Mouse (Mus musculus): ENCODE measurements around the gene Sh3pxd2b. TPM values are rescaled to one million over a fixed set of nuclear protein-coding genes. Genes with fewer than 3 reads are reported as not detected.
"Not testable (repeated sequence)": the region's sequence is repeated elsewhere in the genome, so short reads cannot be mapped to it uniquely, and the experiment has no call there.

The Sh3pxd2b gene
- 8.1 and 10.7 TPM in 2 replicates for polyA plus RNA-seq (2012; rRNA removed)

- Histone ChIP-seq H3K4me1 (ENCODE audit: control insufficient read depth, insufficient read depth, low read length) (peaks cover 5% of the 10 kb centered on the region; the same call in 1 of the 2 replicates), H3K4me3 (replicated peaks; ENCODE audit: extremely low read depth, low read depth, low read length) (peak within 1 kb of the TSS; percentile 95)
- no peak for TF ChIP-seq CTCF (IDR thresholded peaks at IDR 0.05; ENCODE audit: insufficient read depth, low read length)
- peak; percentile 59; the same call in 1 of the 2 replicates for TF ChIP-seq POLR2A (IDR thresholded peaks at IDR 0.05; ENCODE audit: borderline replicate concordance, extremely low read depth, low read depth, low read length)
- under 1% methylated on average over 65 of the region's 86 CpGs for WGBS
- DNase-seq = peak; percentile 62
Observed at GRCm38 (mm10) chr11:32347607-32348432, at the start of gene Sh3pxd2b. TSS of gene Sh3pxd2b (plus strand) at chr11:32347820.

- DNase-seq = no peak
- 89% methylated on average over 1 of the region's 1 CpGs for WGBS
- TF ChIP-seq POLR2A (IDR thresholded peaks at IDR 0.05; ENCODE audit: borderline replicate concordance, extremely low read depth, low read depth, low read length) (no peak), CTCF (IDR thresholded peaks at IDR 0.05; ENCODE audit: insufficient read depth, low read length) (no peak)
- H3K4me3 ChIP-seq (replicated peaks; ENCODE audit: extremely low read depth, low read depth, low read length) = no peak overlapping the region
- H3K4me1 ChIP-seq (ENCODE audit: control insufficient read depth, insufficient read depth, low read length) = peaks cover 2% of the 10 kb centered on the region; the same call in 1 of the 2 replicates
Observed at GRCm38 (mm10) chr11:32297866-32298531, 49.6 kb upstream of the Sh3pxd2b start.

- TF ChIP-seq POLR2A (IDR thresholded peaks at IDR 0.05; ENCODE audit: borderline replicate concordance, extremely low read depth, low read depth, low read length) (no peak), CTCF (IDR thresholded peaks at IDR 0.05; ENCODE audit: insufficient read depth, low read length) (no peak)
- Histone ChIP-seq H3K4me3 (replicated peaks; ENCODE audit: extremely low read depth, low read depth, low read length) (no peak overlapping the region), H3K4me1 (ENCODE audit: control insufficient read depth, insufficient read depth, low read length) (peaks cover 2% of the 10 kb centered on the region; the same call in 1 of the 2 replicates)
- no peak for DNase-seq
- 94% methylated on average over 2 of the region's 2 CpGs for WGBS
Observed at GRCm38 (mm10) chr11:32298532-32298918, 49.1 kb upstream of the Sh3pxd2b start.

GRCm38 (mm10) chr11:32299865-32300264, 47.8 kb upstream of the Sh3pxd2b start, which contains the start of gene Hbq1a:
TSS of gene Hbq1a (plus strand) at chr11:32300069.
- peak; percentile 45 for TF ChIP-seq CTCF (IDR thresholded peaks at IDR 0.05; ENCODE audit: insufficient read depth, low read length)
- peak; percentile 38 for DNase-seq
- H3K4me3 ChIP-seq (replicated peaks; ENCODE audit: extremely low read depth, low read depth, low read length); H3K4me1 ChIP-seq (ENCODE audit: control insufficient read depth, insufficient read depth, low read length): not testable (repeated sequence)
- 5% methylated on average over 16 of the region's 16 CpGs for WGBS

- Histone ChIP-seq H3K4me1 (ENCODE audit: control insufficient read depth, insufficient read depth, low read length) (peaks cover 2% of the 10 kb centered on the region; the same call in 1 of the 2 replicates), H3K4me3 (replicated peaks; ENCODE audit: extremely low read depth, low read depth, low read length) (no peak overlapping the region)
- no peak for DNase-seq
- no peak for TF ChIP-seq CTCF (IDR thresholded peaks at IDR 0.05; ENCODE audit: insufficient read depth, low read length)
- TF ChIP-seq POLR2A (IDR thresholded peaks at IDR 0.05; ENCODE audit: borderline replicate concordance, extremely low read depth, low read depth, low read length) = no peak
- WGBS = 49% methylated on average over 16 of the region's 17 CpGs
Observed at GRCm38 (mm10) chr11:32300279-32301267, 47.0 kb upstream of the Sh3pxd2b start.

GRCm38 (mm10) chr11:32301506-32301905, 46.1 kb upstream of the Sh3pxd2b start:
- WGBS = 62% methylated on average over 1 of the region's 1 CpGs

GRCm38 (mm10) chr11:32302824-32303419, 44.7 kb upstream of the Sh3pxd2b start:
- WGBS = 40% methylated on average over 2 of the region's 2 CpGs
- no peak overlapping the region for H3K4me3 ChIP-seq (replicated peaks; ENCODE audit: extremely low read depth, low read depth, low read length)
- H3K4me1 ChIP-seq (ENCODE audit: control insufficient read depth, insufficient read depth, low read length) = peaks cover 2% of the 10 kb centered on the region; the same call in 1 of the 2 replicates
- no peak for TF ChIP-seq CTCF (IDR thresholded peaks at IDR 0.05; ENCODE audit: insufficient read depth, low read length)
- no peak for TF ChIP-seq POLR2A (IDR thresholded peaks at IDR 0.05; ENCODE audit: borderline replicate concordance, extremely low read depth, low read depth, low read length)
- no peak for DNase-seq

More at GRCm38 (mm10) chr11:32301506-32301905, 46.1 kb upstream of the Sh3pxd2b start:
- Histone ChIP-seq H3K4me1 (ENCODE audit: control insufficient read depth, insufficient read depth, low read length) (peaks cover 2% of the 10 kb centered on the region; the same call in 1 of the 2 replicates), H3K4me3 (replicated peaks; ENCODE audit: extremely low read depth, low read depth, low read length) (no peak overlapping the region)
- TF ChIP-seq CTCF (IDR thresholded peaks at IDR 0.05; ENCODE audit: insufficient read depth, low read length) (no peak), POLR2A (IDR thresholded peaks at IDR 0.05; ENCODE audit: borderline replicate concordance, extremely low read depth, low read depth, low read length) (no peak)
- no peak for DNase-seq

GRCm38 (mm10) chr11:32303455-32303854, 44.2 kb upstream of the Sh3pxd2b start:
- 91% methylated on average over 1 of the region's 1 CpGs for WGBS
- no peak for DNase-seq
- Histone ChIP-seq H3K4me1 (ENCODE audit: control insufficient read depth, insufficient read depth, low read length) (peaks cover 2% of the 10 kb centered on the region; the same call in 1 of the 2 replicates), H3K4me3 (replicated peaks; ENCODE audit: extremely low read depth, low read depth, low read length) (no peak overlapping the region)
- TF ChIP-seq POLR2A (IDR thresholded peaks at IDR 0.05; ENCODE audit: borderline replicate concordance, extremely low read depth, low read depth, low read length) (no peak), CTCF (IDR thresholded peaks at IDR 0.05; ENCODE audit: insufficient read depth, low read length) (no peak)
